Mouse (Mus musculus) brain, embryonic 14.5 days (tissue): ENCODE results near the gene 4930404N11Rik.

Source experiments
- CTCF ChIP-seq: fragments of 200-500 bp; IDR thresholded peaks from 2 replicates; pipeline ENCODE4 v1.5.1; 2012; ENCODE audit warnings: inconsistent platforms, mild to moderate bottlenecking, moderate library complexity, borderline replicate concordance; ENCODE audit not compliant: insufficient read depth, insufficient read length; ENCODE audit errors: extremely low read depth
- POLR2A ChIP-seq: fragments of 200-500 bp; IDR thresholded peaks from 2 replicates; pipeline ENCODE4 v1.6.1; 2012; ENCODE audit warnings: mild to moderate bottlenecking, inconsistent platforms, borderline replicate concordance; ENCODE audit not compliant: poor library complexity, insufficient read depth, insufficient read length, severe bottlenecking; ENCODE audit errors: extremely low read depth

- no peak for TF ChIP-seq CTCF
- TF ChIP-seq POLR2A, result no peak
Observed at GRCm38 (mm10) chr10:81390678-81390965, 25.0 kb upstream of the 4930404N11Rik start.
